Mouse (Mus musculus): ENCODE data around the gene Zdhhc14.

GRCm38 (mm10) chr17:5800254-5800653 lies 307.9 kb downstream of the Zdhhc14 start:
- no peak for TF ChIP-seq CTCF (IDR thresholded peaks at IDR 0.05; ENCODE audit: extremely low read depth, insufficient read length, insufficient replicate concordance, low read depth, low read length)
- TF ChIP-seq POLR2A (IDR thresholded peaks at IDR 0.05; ENCODE audit: low read depth, low read length) = no peak

All from small intestine, adult 2 months (tissue).